Mouse (Mus musculus) brain, embryonic 14.5 days (tissue): ENCODE measurements around the gene Sgpp1.

Source experiments
- CTCF ChIP-seq: fragments of 200-500 bp; IDR thresholded peaks from 2 replicates; pipeline ENCODE4 v1.5.1; 2012; ENCODE audit warnings: inconsistent platforms, mild to moderate bottlenecking, moderate library complexity, borderline replicate concordance; ENCODE audit not compliant: insufficient read depth, insufficient read length; ENCODE audit errors: extremely low read depth
- POLR2A ChIP-seq: fragments of 200-500 bp; IDR thresholded peaks from 2 replicates; pipeline ENCODE4 v1.6.1; 2012; ENCODE audit warnings: mild to moderate bottlenecking, inconsistent platforms, borderline replicate concordance; ENCODE audit not compliant: poor library complexity, insufficient read depth, insufficient read length, severe bottlenecking; ENCODE audit errors: extremely low read depth

DNA sequence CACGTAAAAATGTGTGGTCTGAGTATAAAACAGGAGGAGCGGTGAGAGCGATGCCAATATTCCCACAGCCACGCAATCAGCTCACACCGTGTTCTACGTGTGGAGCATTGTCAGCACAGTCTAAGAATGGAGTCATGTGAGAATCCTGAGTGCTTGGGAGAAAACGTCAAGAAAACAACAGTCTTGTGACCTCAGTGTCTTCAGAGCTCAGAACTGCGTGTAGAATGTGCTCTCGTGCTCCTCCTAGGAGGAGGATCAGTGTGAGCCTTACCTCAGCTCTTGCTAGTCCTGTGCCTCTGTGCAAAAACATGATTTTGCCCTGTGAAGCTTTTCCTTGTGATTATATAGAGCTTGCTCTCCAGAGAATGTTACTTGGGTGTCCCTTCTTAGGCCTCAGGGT is 14.5 kb downstream of the Sgpp1 start:
- TF ChIP-seq CTCF: no peak
- no peak for TF ChIP-seq POLR2A
